In the genomic region with DNA sequence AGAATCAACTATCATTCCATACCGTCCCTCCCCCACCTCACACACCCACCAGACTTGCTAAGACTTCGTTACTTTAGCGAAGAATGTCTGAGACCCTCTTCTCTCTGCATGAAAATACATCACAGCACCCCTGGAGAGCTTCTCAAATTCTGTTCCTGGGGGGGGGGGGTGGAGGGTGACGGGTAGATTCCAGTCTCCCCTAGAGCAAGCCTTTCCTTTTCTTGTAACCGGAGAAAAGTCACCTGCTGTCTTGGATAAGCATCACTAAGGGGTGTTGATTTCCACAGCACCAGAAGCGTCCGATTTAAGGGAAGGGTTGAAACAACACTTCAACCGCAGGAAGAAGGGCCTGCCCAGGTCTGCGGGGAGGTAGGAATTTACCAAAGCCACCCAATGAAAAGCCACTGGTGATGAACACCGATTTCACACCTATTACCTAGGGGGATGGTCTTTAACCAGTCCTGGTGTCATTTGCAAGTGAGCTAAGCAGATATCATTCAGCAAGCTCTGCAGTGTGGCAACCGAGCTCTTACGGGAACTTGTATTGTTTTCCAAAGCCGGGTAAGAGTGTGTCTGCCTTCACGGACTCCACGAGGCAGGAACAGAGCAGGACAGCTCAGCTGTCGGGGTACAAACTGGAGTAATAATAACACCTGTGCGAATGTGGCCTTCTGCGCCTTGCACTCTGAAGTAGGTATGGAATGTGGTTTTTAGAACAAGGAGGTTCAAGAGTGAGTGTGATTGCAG, we compare ENCODE assay signal across 13 mouse cellular contexts.
"Had no signal": no experiment of that assay in that cellular context is flagged by ENCODE, and none has a peak within 500 bp of the region (broad histone marks: within the 10 kb centered on the region; RNA-seq: fewer than 3 reads in every experiment).

No protein-coding gene starts in this region.

- H3K4me2 ChIP-seq: limb, embryonic 13.5 days; neural tube, embryonic 13.5 days had no signal

- H3K9me3 ChIP-seq: limb, embryonic 13.5 days; midbrain, embryonic 10.5 days; neural tube, embryonic 13.5 days had no signal

- H3K4me3 ChIP-seq: limb, embryonic 13.5 days; midbrain, embryonic 10.5 days; neural tube, embryonic 13.5 days had no signal

- H3K36me3 ChIP-seq: limb, embryonic 13.5 days; midbrain, embryonic 10.5 days; neural tube, embryonic 13.5 days had no signal

- H3K9ac ChIP-seq: limb, embryonic 13.5 days; liver, embryonic 14.5 days; neural tube, embryonic 13.5 days had no signal

- H3K27ac ChIP-seq: limb, embryonic 13.5 days; liver, embryonic 14.5 days; midbrain, embryonic 10.5 days; neural tube, embryonic 13.5 days had no signal

- ATAC-seq: midbrain, embryonic 16.5 days had no signal

- DNase-seq: kidney, postnatal 36 days; layer of hippocampus, adult 9-11 months; layer of hippocampus, postnatal 36 days; lung, adult 18-20 months; lung, postnatal 10 days; lung, postnatal 4 days; right cerebral cortex, postnatal 14 days; thymus, postnatal 4 days had no signal
